Mouse (Mus musculus) megakaryocyte-erythroid progenitor cell, adult 5 weeks (primary cell): ENCODE measurements around the gene Nub1. TPM values are rescaled to one million over a fixed set of nuclear protein-coding genes. Genes with fewer than 3 reads are reported as not detected.

Experiments used
- polyA plus RNA-seq: library from polyadenylated mRNA; stranded (reverse); fragments of >175 nt; gene quantifications from 2 replicates; pipeline ENCODE4 v1.2.3, GENCODE M21; 2012

Gene Nub1
- 28.5 and 29.5 TPM in 2 replicates for polyA plus RNA-seq

GRCm38 (mm10) chr5:24685366-24686093 lies at the start of gene Nub1:
TSS of gene Nub1 (plus strand) at chr5:24685532.

DNA sequence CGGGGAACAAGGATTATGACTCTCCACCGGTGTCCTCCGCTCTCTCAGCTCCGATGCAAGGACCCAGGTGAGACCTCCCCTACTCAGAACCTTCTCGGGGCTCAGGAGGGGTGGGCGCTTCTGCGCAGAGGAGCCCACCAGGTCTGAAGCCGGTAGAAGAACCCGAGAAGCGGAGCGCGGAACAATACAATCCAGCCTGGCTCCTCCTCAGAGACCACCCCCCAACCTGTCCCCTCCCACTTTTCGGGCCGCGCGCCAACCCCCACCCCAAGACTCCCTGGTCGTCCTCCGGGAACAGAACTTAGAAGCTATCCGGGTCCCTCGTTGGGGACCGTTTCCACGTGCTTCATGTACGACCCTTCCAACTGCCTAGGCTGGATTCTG lies 45.1 kb downstream of the Nub1 start, which contains the start of gene Wdr86:
Gene Wdr86, minus strand, starts transcription at position 240 of the 384 bp plus-strand sequence.

DNA sequence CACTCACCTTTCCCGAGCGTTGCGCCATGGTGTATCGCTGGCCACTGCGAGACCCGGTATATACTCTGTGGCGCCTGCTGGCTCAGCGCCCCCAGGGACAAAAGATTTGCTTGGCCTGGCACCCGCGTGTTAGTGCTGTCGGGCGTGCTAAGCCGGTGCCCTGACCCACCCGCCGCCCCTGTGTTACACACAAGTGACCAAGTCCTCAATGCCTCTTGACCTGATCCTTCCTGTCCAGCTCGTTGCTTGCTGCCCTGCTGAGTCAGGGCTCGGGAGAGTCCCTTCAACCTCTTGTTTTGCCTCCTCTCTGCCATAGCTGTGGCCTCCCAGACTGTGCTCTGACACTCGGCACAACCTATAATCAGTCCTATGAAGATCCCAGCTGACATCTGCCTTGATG lies 72.5 kb downstream of the Nub1 start, which contains the start of gene Crygn:
Gene Crygn, minus strand, starts transcription at position 193 of the 400 bp plus-strand sequence.

Other genes with a start within 250 kb of the Nub1 start
- 187 and 193 TPM in 2 replicates for gene Fastk, start 240.2 kb upstream of the Nub1 start, polyA plus RNA-seq
- gene Tmub1, start 237.7 kb upstream of the Nub1 start, polyA plus RNA-seq, result 37.1 and 49.8 TPM in 2 replicates
- 162 and 186 TPM in 2 replicates for gene Agap3, start 233.4 kb upstream of the Nub1 start, polyA plus RNA-seq
- 0.02 and 0.04 TPM in 2 replicates for gene Gbx1, start 158.3 kb upstream of the Nub1 start, polyA plus RNA-seq
- 0.08 and 0.11 TPM in 2 replicates for gene Asb10, start 144.6 kb upstream of the Nub1 start, polyA plus RNA-seq
- not detected in 2 replicates for gene 4931409K22Rik, start 128.7 kb upstream of the Nub1 start, polyA plus RNA-seq
- 57.9 and 63.6 TPM in 2 replicates for gene Abcf2, start 108.1 kb upstream of the Nub1 start, polyA plus RNA-seq
- gene Chpf2, start 98.8 kb upstream of the Nub1 start, polyA plus RNA-seq, result 40.3 and 46.2 TPM in 2 replicates
- gene Smarcd3, start 61.1 kb upstream of the Nub1 start, polyA plus RNA-seq, result 0.12 and 0.13 TPM in 2 replicates
- gene Wdr86, start 45.2 kb downstream of the Nub1 start, polyA plus RNA-seq, result 0.62 and 1.1 TPM in 2 replicates
- gene Crygn, start 72.5 kb downstream of the Nub1 start, polyA plus RNA-seq, result 1.5 and 6.2 TPM in 2 replicates
- 22.4 and 26.7 TPM in 2 replicates for gene Rheb, start 157.1 kb downstream of the Nub1 start, polyA plus RNA-seq